Mouse (Mus musculus) kidney, embryonic 15.5 days (tissue): Measurements from ENCODE around the gene Nckap5l. TPM values are rescaled to one million over a fixed set of nuclear protein-coding genes. Genes with fewer than 3 reads are reported as not detected.

ENCODE experiments used
- ATAC-seq: fragments of 200-750 bp; cut with Nextera tagmentation; replicated peaks from 2 replicates; pipeline ENCODE4 v1.8.0; 2017; ENCODE audit warnings: moderate TSS enrichment; ENCODE audit not compliant: low FRiP score
- H3K27ac ChIP-seq: fragments of 300-500 bp; sonication (generic); 2 replicates; pipeline ENCODE4 v1.5.1; 2015; ENCODE audit warnings: mild to moderate bottlenecking, inconsistent platforms
- H3K27me3 ChIP-seq: fragments of 300-500 bp; sonication (generic); 2 replicates; pipeline ENCODE4 v1.6.1; 2015; ENCODE audit warnings: inconsistent platforms
- H3K36me3 ChIP-seq: fragments of 300-500 bp; sonication (generic); 2 replicates; pipeline ENCODE4 v1.6.1; 2015; ENCODE audit warnings: inconsistent platforms
- H3K4me1 ChIP-seq: fragments of 300-500 bp; sonication (generic); 2 replicates; pipeline ENCODE4 v1.6.1; 2015; ENCODE audit warnings: inconsistent platforms
- H3K4me2 ChIP-seq: fragments of 300-500 bp; sonication (generic); 2 replicates; pipeline ENCODE4 v1.6.1; 2015; ENCODE audit warnings: moderate library complexity, mild to moderate bottlenecking, inconsistent platforms
- H3K4me3 ChIP-seq: fragments of 300-500 bp; sonication (generic); replicated peaks from 2 replicates; pipeline ENCODE4 v1.5.1; 2015; ENCODE audit warnings: mild to moderate bottlenecking, inconsistent platforms
- H3K9ac ChIP-seq: fragments of 300-500 bp; sonication (generic); 2 replicates; pipeline ENCODE4 v1.6.1; 2015; ENCODE audit warnings: mild to moderate bottlenecking, inconsistent platforms
- H3K9me3 ChIP-seq: fragments of 300-500 bp; sonication (generic); replicated peaks from 2 replicates; pipeline ENCODE4 v1.6.1; 2016; ENCODE audit warnings: inconsistent platforms
- WGBS: fragments of 180-500 bp; shearing (Covaris S2); methylation state at CpG from one replicate; pipeline ENCODE4 v1.1.7; 2015; ENCODE audit warnings: mixed read lengths; 5-methylcytosine and 5-hydroxymethylcytosine counted together
- polyA plus RNA-seq: library from polyadenylated mRNA; unstranded; fragments of >200 nt; fragmentation: Nextera tagmentation; extraction: Ambion mirVana; gene quantifications from 2 replicates; pipeline ENCODE4 v1.2.1, GENCODE M21; 2015

Nckap5l gene
- polyA plus RNA-seq, 1 experiment from 2014 or later = 11.1 TPM

DNA sequence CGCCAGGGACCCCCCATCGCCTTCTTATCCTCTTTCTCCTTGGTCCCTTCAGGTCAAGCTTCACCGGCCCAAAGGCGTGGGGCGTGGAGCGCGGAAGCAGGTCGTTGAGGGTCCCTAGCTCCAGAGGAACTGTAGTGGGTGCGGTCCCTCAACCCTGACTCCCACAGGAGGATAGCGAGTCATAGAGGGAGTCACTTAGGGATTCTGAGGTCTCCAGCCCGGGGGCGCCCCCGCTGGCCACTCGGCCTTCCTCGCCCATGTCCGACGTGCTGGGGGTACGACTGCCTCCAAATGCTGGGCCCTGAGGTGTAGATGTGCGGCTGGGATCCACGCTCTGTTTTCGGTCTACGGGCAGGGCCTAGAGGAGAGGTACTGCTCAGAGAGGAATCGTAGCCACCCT lies 35.0 kb downstream of the Nckap5l start:
- Histone ChIP-seq H3K9ac (no peak overlapping the region), H3K4me3 (no peak overlapping the region), H3K27me3 (no peaks in the 10 kb centered on the region), H3K4me2 (no peak overlapping the region), H3K36me3 (peaks cover 52% of the 10 kb centered on the region), H3K27ac (0 out of 2 replicates have a peak overlapping the region, but pooled peaks have one; percentile 95), H3K9me3 (no peaks in the 10 kb centered on the region), H3K4me1 (peaks cover 46% of the 10 kb centered on the region)
- no peak for ATAC-seq
- WGBS = 82% methylated on average over 23 of the region's 23 CpGs

DNA sequence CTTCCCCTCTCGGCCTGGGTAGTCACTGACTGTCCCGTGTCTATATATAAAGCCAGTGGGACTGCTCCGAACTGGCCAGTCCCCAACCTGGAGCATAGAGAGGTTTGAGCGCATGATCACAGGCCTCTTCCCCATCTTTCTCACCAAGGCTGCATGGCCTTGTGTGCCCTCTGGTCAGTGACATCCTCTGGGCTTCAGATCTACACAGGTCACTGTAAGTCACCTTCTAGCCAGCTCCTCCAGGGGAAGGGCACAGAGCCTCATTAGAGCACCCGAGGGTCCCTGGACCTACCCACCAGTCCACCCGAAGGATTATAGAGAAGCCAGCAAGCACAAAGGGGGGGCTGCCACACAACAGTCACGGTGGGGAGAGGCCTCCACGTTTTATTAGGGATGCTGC lies 35.9 kb downstream of the Nckap5l start:
- no peak overlapping the region for H3K9ac ChIP-seq
- no peak overlapping the region for H3K4me3 ChIP-seq
- no peaks in the 10 kb centered on the region for H3K9me3 ChIP-seq
- H3K27me3 ChIP-seq = no peaks in the 10 kb centered on the region
- 75% methylated on average over 8 of the region's 8 CpGs for WGBS
- peaks cover 47% of the 10 kb centered on the region for H3K4me1 ChIP-seq
- peaks cover 43% of the 10 kb centered on the region for H3K36me3 ChIP-seq
- ATAC-seq = no peak
- H3K27ac ChIP-seq = peak overlapping the region; percentile 95
- no peak overlapping the region for H3K4me2 ChIP-seq

DNA sequence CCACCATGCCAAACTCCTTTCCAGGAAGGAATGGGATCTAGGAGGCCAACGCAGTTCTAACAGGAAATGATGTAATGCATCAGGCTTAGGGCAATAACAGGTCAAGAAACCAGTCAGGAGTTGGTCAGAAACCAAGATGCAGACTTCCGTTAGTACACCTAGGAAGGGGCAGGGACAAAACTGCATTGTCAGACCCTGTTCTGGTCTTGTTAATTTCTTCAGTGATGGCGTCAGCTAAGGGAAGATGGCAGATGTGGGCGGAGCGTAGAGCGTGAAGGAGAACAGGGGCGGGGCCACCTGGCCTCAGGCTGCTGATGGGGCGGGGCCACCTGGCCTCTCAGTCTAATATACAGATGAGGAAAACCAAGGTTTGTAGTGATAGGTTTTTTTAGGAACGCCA lies 36.4 kb downstream of the Nckap5l start:
- H3K4me3 ChIP-seq = no peak overlapping the region
- H3K36me3 ChIP-seq = peaks cover 38% of the 10 kb centered on the region
- H3K27ac ChIP-seq = peak overlapping the region; percentile 95
- peaks cover 51% of the 10 kb centered on the region for H3K4me1 ChIP-seq
- 0 out of 2 replicates have a peak, but pooled peaks have one; percentile 2 for ATAC-seq
- no peaks in the 10 kb centered on the region for H3K9me3 ChIP-seq
- H3K27me3 ChIP-seq = no peaks in the 10 kb centered on the region
- WGBS = 59% methylated on average over 9 of the region's 9 CpGs
- peak overlapping the region; percentile 52 for H3K4me2 ChIP-seq
- H3K9ac ChIP-seq = no peak overlapping the region

DNA sequence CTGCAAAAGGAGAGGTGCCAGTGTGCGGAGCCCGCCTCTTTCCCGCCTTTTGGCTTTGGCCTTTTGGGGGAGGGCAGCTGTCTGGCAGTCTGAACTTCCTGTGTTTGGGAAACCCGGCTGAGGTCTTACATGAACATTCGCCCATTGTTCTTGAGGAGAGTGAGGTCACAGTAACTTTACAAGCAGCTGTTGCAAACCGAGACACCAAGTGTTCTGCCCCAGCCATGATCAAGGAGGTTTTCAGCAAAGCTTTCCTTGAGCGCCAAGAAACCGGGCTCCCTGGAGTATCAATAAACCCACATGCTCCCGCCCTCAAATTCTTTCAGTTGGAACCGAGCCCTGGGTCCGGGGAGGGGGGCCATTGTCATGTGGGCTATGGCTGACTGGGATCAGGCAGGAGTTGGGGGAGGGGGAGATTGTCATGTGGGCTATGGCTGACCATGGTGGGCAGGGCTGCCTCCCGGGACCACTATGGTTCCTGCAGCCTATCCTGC lies 37.0 kb downstream of the Nckap5l start:
- H3K4me3 ChIP-seq = peak overlapping the region; percentile 21
- peak; percentile 65 for ATAC-seq

DNA sequence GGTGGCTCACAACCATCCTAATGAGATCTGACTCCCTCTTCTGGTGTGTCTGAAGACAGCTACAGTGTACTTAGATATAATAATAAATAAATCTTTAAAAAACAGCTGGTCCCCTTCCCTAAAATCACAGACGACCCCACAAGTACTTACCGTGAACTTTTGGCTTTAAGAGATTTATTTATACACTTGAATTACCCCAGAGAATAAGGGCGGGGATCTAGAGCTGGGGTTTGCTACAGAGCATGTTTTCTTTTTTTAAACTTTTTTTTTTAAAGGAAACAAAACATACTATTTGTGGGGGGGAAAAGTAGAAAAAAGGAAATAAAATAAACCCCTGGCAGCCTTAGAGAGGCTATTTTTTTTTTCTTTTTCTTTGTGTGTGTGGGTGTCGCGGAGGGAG lies 37.4 kb downstream of the Nckap5l start:
- H3K4me1 ChIP-seq = peaks cover 54% of the 10 kb centered on the region
- peaks cover 28% of the 10 kb centered on the region for H3K36me3 ChIP-seq
- H3K27me3 ChIP-seq = no peaks in the 10 kb centered on the region
- H3K4me2 ChIP-seq = peak overlapping the region; percentile 52
- peak overlapping the region; percentile 95 for H3K27ac ChIP-seq
- peak overlapping the region; percentile 21 for H3K4me3 ChIP-seq
- 9% methylated on average over 5 of the region's 5 CpGs for WGBS
- H3K9ac ChIP-seq = peak overlapping the region; percentile 18; the same call in 1 of the 2 replicates
- no peak for ATAC-seq
- H3K9me3 ChIP-seq = no peaks in the 10 kb centered on the region

More for the DNA sequence above, 37.0 kb downstream of the Nckap5l start:
- Histone ChIP-seq H3K27me3 (no peaks in the 10 kb centered on the region), H3K27ac (peak overlapping the region; percentile 95), H3K4me2 (peak overlapping the region; percentile 52), H3K36me3 (peaks cover 32% of the 10 kb centered on the region), H3K9ac (peak overlapping the region; percentile 18; the same call in 1 of the 2 replicates), H3K4me1 (peaks cover 54% of the 10 kb centered on the region), H3K9me3 (no peaks in the 10 kb centered on the region)
- WGBS = under 1% methylated on average over 12 of the region's 12 CpGs

DNA sequence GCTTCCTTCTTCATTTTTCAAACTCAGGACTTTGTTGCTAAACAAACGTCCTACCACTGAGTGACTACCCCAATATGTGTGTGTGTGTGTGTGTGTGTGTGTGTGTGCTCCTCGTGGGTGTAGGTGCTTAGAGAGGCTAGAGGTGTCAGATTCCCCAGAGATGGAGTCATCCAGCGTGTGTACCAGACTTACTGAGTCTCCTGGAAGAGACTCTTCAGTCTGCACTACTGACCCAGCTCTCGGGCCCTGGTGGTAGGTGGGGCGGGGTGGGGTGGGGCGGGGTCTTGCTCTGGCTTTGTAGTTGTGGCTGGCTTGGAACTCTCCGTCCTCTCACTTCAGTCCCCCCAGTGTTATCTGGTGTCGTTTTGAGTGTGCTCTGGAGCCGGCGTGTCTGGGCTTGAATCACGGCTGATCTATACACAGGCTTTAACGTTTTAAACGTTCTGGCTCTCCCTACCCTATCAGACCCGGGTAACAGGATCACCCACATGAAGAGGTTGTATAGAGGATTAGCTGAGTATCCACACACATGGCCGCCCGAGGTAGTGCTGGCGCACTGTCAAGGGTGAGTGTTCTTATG lies 39.8 kb downstream of the Nckap5l start:
- Histone ChIP-seq H3K27me3 (no peaks in the 10 kb centered on the region), H3K27ac (no peak overlapping the region), H3K9ac (no peak overlapping the region), H3K4me3 (no peak overlapping the region), H3K4me2 (no peak overlapping the region), H3K9me3 (no peaks in the 10 kb centered on the region), H3K36me3 (peaks cover 8% of the 10 kb centered on the region), H3K4me1 (peaks cover 48% of the 10 kb centered on the region)
- ATAC-seq = no peak
- WGBS = 28% methylated on average over 17 of the region's 17 CpGs

DNA sequence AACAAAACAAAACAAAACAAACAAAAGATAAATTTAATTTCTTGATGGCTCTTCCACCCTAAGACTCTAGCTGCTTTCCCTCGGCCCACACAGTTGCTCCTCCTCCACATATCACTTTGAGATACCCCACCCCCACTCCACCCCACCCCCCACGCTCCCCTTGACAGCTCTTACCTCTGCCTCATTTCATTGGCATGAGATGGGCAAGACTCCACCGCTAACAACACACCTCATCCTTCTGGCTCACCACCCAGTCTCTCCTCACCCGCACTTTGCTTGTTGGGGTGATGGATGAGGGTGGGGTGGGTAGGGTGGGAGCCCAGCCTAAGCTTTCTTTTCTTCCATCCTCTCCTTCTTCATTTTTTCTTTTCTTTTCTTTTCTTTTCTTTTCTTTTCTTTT lies 40.6 kb downstream of the Nckap5l start:
- WGBS = 22% methylated on average over 4 of the region's 4 CpGs
- H3K4me2 ChIP-seq = peak overlapping the region; percentile 32; the same call in 1 of the 2 replicates
- H3K27ac ChIP-seq = 0 out of 2 replicates have a peak overlapping the region, but pooled peaks have one; percentile 13
- H3K36me3 ChIP-seq = no peaks in the 10 kb centered on the region; the same call in 1 of the 2 replicates
- ATAC-seq = no peak
- H3K27me3 ChIP-seq = no peaks in the 10 kb centered on the region
- no peak overlapping the region for H3K9ac ChIP-seq
- no peak overlapping the region for H3K4me3 ChIP-seq
- H3K9me3 ChIP-seq = no peaks in the 10 kb centered on the region
- peaks cover 40% of the 10 kb centered on the region for H3K4me1 ChIP-seq

DNA sequence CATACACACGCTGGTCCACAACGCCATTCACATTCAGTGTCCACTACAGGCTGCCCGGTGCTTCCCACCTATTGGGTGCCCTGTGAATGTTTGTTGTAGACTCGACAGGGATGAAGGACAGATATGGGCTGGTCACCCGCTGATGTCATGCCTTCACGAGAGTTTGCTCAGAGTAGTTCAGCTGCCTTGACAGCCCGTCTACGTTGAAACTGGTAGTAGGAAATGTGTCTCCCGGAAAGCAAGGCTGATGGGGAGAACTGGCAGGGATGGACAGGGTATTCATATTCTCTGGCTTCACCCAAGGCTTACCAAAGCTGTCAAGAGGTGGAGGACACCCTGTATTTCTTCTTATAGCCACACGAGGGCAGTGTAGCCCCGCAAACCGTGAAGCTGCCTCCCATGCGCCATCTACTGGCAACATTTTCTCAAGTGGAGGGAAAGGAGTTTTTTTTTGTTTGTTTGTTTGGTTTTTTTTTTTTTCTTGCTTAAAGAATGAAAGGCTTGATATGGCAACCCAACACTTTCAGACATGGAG lies 41.1 kb downstream of the Nckap5l start:
- Histone ChIP-seq H3K4me2 (peak overlapping the region; percentile 33; the same call in 1 of the 2 replicates), H3K27ac (no peak overlapping the region), H3K4me1 (peaks cover 38% of the 10 kb centered on the region), H3K9ac (no peak overlapping the region), H3K4me3 (no peak overlapping the region), H3K36me3 (no peaks in the 10 kb centered on the region), H3K9me3 (no peaks in the 10 kb centered on the region), H3K27me3 (no peaks in the 10 kb centered on the region)
- no peak for ATAC-seq
- WGBS = 19% methylated on average over 13 of the region's 13 CpGs

DNA sequence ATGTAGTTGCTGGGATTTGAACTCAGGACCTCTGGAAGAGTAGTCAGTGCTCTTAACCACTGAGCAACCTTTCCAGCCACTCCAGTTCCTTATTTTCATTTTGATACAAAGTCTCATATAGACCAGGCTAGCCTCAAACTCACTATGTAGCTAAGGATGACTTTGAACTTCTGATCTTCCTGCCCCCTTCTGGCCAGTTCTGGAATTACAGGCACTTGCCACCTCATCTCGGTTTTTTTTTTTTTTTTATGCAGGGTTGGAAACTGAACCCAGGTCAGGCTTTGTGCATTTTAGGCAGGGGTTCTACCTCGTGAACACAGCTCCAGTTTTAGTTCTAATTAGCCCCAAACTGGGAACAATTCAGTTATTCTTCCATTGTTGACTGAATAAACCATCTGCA lies 41.8 kb downstream of the Nckap5l start:
- no peaks in the 10 kb centered on the region for H3K9me3 ChIP-seq
- peaks cover 31% of the 10 kb centered on the region for H3K4me1 ChIP-seq
- H3K4me2 ChIP-seq = no peak overlapping the region
- H3K36me3 ChIP-seq = no peaks in the 10 kb centered on the region
- ATAC-seq = no peak
- H3K27ac ChIP-seq = no peak overlapping the region
- H3K9ac ChIP-seq = no peak overlapping the region
- no peaks in the 10 kb centered on the region for H3K27me3 ChIP-seq
- 14% methylated on average over 2 of the region's 2 CpGs for WGBS
- no peak overlapping the region for H3K4me3 ChIP-seq

DNA sequence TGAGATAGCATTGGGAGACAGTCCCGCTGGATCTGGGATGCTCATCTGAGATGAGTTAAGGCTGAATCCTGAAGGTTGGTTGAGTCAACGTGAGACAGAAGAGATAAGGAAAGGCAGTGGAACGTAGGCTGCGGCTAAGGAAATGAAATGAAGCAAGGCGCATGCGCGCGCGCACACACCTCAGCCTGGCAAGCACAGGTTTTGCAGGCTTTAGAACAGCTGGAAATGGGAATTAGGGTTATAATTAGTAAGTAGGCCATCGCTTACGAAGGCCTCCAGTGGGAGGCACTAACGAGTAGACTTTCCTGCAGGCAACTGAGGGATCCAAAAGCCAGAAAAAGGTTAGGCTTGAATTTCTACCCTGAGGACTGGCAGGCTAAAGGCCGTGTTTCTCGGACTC lies 45.8 kb downstream of the Nckap5l start:
- Histone ChIP-seq H3K27ac (no peak overlapping the region), H3K27me3 (no peaks in the 10 kb centered on the region), H3K4me2 (no peak overlapping the region), H3K4me3 (no peak overlapping the region), H3K36me3 (peaks cover 40% of the 10 kb centered on the region), H3K9me3 (no peaks in the 10 kb centered on the region), H3K9ac (no peak overlapping the region), H3K4me1 (peaks cover 10% of the 10 kb centered on the region)
- whole genome bisulfite sequencing = 57% methylated on average over 14 of the region's 14 CpGs
- ATAC-seq = no peak

DNA sequence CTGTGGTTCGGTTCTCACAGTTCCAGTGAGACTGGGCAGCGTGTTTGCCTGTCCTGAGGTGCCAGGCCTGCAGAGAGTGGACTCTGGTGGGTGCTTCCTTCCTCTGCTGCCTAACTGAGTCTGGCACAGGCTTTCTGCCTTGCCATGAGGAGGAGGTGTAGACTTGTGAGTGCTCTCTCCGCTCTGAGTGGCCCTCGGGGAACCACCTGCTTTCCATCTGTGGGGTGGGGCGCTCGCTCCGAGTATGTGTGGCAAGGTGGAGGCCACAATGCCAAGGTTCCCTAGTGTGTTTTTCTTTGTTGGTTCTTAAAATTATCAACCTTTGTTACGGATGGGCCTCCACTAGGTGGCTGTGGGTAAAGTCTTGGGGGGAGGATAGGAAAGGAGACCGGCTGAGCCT lies 48.7 kb downstream of the Nckap5l start:
- peaks cover 69% of the 10 kb centered on the region for H3K36me3 ChIP-seq
- 0 out of 2 replicates have a peak, but pooled peaks cover 2% of the 10 kb centered on the region for H3K4me1 ChIP-seq
- H3K27me3 ChIP-seq = no peaks in the 10 kb centered on the region
- no peak for ATAC-seq
- no peak overlapping the region for H3K9ac ChIP-seq
- H3K4me2 ChIP-seq = no peak overlapping the region
- H3K9me3 ChIP-seq = no peaks in the 10 kb centered on the region
- 90% methylated on average over 9 of the region's 9 CpGs for WGBS
- H3K27ac ChIP-seq = no peak overlapping the region
- no peak overlapping the region for H3K4me3 ChIP-seq

DNA sequence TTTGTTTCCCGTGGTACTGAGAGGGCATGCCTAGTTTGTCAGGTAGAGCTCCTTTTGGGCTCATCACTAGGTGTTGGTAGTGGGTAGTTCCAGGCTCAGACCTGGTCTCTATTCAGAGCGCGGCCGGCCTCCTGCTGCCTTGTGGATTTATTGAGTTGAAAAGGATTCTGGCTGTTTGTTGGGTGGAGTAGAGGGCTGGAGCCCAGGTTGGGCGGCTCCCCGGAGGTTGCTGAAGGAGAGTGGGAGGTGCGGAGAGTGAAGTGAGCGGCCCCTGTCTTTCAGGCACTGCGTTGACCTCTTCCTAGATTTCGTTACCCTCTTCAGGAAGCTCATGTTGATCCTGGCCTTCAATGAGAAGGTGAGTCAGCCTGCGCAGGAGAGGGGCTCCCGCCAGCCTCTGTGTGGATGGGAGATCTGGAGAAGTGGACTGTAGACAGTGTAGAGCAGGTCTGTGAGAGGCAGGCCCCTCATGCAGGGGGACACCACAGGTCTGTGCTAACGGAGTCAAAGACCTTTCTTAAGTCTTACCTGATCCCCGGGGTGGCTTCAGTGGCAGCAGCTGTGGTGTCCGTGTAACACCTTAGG lies 50.5 kb downstream of the Nckap5l start:
- Histone ChIP-seq H3K4me2 (no peak overlapping the region), H3K36me3 (peaks cover 85% of the 10 kb centered on the region), H3K27ac (no peak overlapping the region), H3K4me3 (no peak overlapping the region), H3K27me3 (no peaks in the 10 kb centered on the region), H3K9me3 (no peaks in the 10 kb centered on the region), H3K4me1 (peaks cover 12% of the 10 kb centered on the region; the same call in 1 of the 2 replicates), H3K9ac (no peak overlapping the region)
- no peak for ATAC-seq
- WGBS = 86% methylated on average over 15 of the region's 15 CpGs
